Mouse (Mus musculus): Measurements from ENCODE around the gene Fbxo44.

GRCm38 (mm10) chr4:148168287-148168686 lies 8.0 kb upstream of the Fbxo44 start:
- TF ChIP-seq CTCF (IDR thresholded peaks at IDR 0.05; ENCODE audit: low read depth), result peak; percentile 85
- no peak for TF ChIP-seq EP300 (optimal IDR thresholded peaks at IDR 0.05)
